8 mouse cellular contexts compared by ENCODE assay signal in the genomic region with DNA sequence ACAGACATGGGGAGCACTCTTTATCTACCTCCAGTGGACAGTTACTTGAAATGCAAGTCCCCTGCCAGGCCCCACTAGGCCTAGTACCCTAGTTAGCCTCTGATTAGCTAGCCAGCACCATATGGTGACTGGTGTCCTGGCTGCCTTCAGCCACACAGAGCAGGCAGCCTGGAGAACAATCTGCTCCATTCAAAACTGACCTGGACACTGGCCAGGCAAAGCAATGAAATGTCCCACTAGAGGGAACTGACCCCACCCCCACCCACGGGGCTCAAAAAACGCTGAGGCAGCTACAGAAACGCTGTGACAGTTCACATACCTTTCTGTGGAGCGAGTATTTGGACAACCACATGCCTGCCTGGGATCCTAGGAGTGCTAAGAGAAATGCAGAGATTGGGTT. TPM values are rescaled to one million over a fixed set of nuclear protein-coding genes. Genes with fewer than 3 reads are reported as not detected.
DNase-seq lines count a peak whose midpoint lies in the region; ATAC-seq and TF ChIP-seq lines count a peak whose summit lies in the region.

No protein-coding gene starts in this region.

- TF ChIP-seq CTCF in MEL (IDR thresholded peaks at IDR 0.05 in 2 of 3, conservative IDR thresholded peaks at IDR 0.05 in 1 of 3; ENCODE audit: control insufficient read depth in 1 of 3, insufficient read depth in 1 of 3, low read depth in 2 of 3, low read length in 3 of 3, poor library complexity in 1 of 3, severe bottlenecking in 1 of 3): no peak

- H3K9ac ChIP-seq in MEL (ENCODE audit: control insufficient read depth, low read depth, low read length, poor library complexity, severe bottlenecking): no peak overlapping the region
- peak overlapping the region; percentile 3; the same call in 1 of the 2 replicates for H3K9ac ChIP-seq in forebrain, embryonic 11.5 days (ENCODE audit: low read length)
- no peak overlapping the region; the same call in 1 of the 2 replicates for H3K9ac ChIP-seq in kidney, embryonic 14.5 days (ENCODE audit: low read depth, low read length)

- TF ChIP-seq EP300 in MEL (IDR thresholded peaks at IDR 0.05; ENCODE audit: low read depth in 1 of 2, low read length in 2 of 2): no peak

- no peaks in the 10 kb centered on the region; the same call in 1 of the 2 replicates for H3K79me2 ChIP-seq in MEL (ENCODE audit: control insufficient read depth, insufficient read depth, low read length, poor library complexity)

- H3K9me3 ChIP-seq in MEL (replicated peaks; ENCODE audit: insufficient read depth, low read length): no peaks in the 10 kb centered on the region
- H3K9me3 ChIP-seq in forebrain, embryonic 11.5 days (ENCODE audit: control insufficient read depth, low read length): no peaks in the 10 kb centered on the region
- no peaks in the 10 kb centered on the region for H3K9me3 ChIP-seq in kidney, embryonic 14.5 days (ENCODE audit: control insufficient read depth, low read length)
- H3K9me3 ChIP-seq in midbrain, embryonic 10.5 days (replicated peaks): no peaks in the 10 kb centered on the region

- peak; percentile 39 for DNase-seq in embryo, embryonic 10.5 days (ENCODE audit: low spot score)
- DNase-seq in embryo, embryonic 10 days (ENCODE audit: low spot score): no peak
- DNase-seq in MEL (ENCODE audit: low read depth, low spot score): peak; percentile 8
- DNase-seq in forebrain, embryonic 11.5 days (ENCODE audit: low spot score): no peak
- DNase-seq in midbrain, embryonic 10.5 days (ENCODE audit: low spot score): no peak
- no peak for DNase-seq in frontal cortex, postnatal 36 days (ENCODE audit: low spot score in 2 of 2)
- DNase-seq in spleen, postnatal 14 days (ENCODE audit: low spot score in 2 of 2): no peak

- peaks cover 2 to 3% of the 10 kb centered on the region in 2 experiments; a peak in 2 of 4 replicates for H3K27me3 ChIP-seq in MEL (ENCODE audit: control insufficient read depth in 1 of 2, insufficient read depth in 2 of 2, low read length in 2 of 2)
- no peaks in the 10 kb centered on the region for H3K27me3 ChIP-seq in forebrain, embryonic 11.5 days (ENCODE audit: control insufficient read depth, insufficient read depth, low read length)
- H3K27me3 ChIP-seq in kidney, embryonic 14.5 days (ENCODE audit: control insufficient read depth, insufficient read depth, low read length): no peaks in the 10 kb centered on the region
- peaks cover 26% of the 10 kb centered on the region for H3K27me3 ChIP-seq in midbrain, embryonic 10.5 days (ENCODE audit: low read depth, poor library complexity, severe bottlenecking)

- no peak for TF ChIP-seq RAD21 in MEL (IDR thresholded peaks at IDR 0.05; ENCODE audit: low read depth, low read length)

- H3K4me3 ChIP-seq in MEL (ENCODE audit: control insufficient read depth in 1 of 2, insufficient read depth in 1 of 2, low read depth in 2 of 2, low read length in 2 of 2): no peak overlapping the region
- H3K4me3 ChIP-seq in forebrain, embryonic 11.5 days (ENCODE audit: low read depth, low read length): no peak overlapping the region
- H3K4me3 ChIP-seq in kidney, embryonic 14.5 days (ENCODE audit: low read length): no peak overlapping the region
- H3K4me3 ChIP-seq in midbrain, embryonic 10.5 days: no peak overlapping the region

- H3K4me2 ChIP-seq in forebrain, embryonic 11.5 days (ENCODE audit: low read depth, low read length, severe bottlenecking): no peak overlapping the region
- no peak overlapping the region for H3K4me2 ChIP-seq in kidney, embryonic 14.5 days (replicated peaks; ENCODE audit: low read depth, low read length)

- 45% methylated on average over 4 of the region's 4 CpGs for WGBS in forebrain, embryonic 11.5 days
- WGBS in kidney, embryonic 14.5 days: 30% methylated on average over 4 of the region's 4 CpGs
- 61% methylated on average over 4 of the region's 4 CpGs for WGBS in midbrain, embryonic 10.5 days

- no peak for TF ChIP-seq POLR2A in MEL (IDR thresholded peaks at IDR 0.05; ENCODE audit: control insufficient read depth in 1 of 2, insufficient read depth in 1 of 2, low read depth in 1 of 2, low read length in 2 of 2, poor library complexity in 1 of 2)

- H3K36me3 ChIP-seq in MEL (ENCODE audit: control insufficient read depth in 1 of 2, insufficient read depth in 2 of 2, low read length in 2 of 2): no peaks in the 10 kb centered on the region
- H3K36me3 ChIP-seq in forebrain, embryonic 11.5 days (ENCODE audit: control insufficient read depth, insufficient read depth, low read length): no peaks in the 10 kb centered on the region
- no peaks in the 10 kb centered on the region for H3K36me3 ChIP-seq in kidney, embryonic 14.5 days (ENCODE audit: control insufficient read depth, insufficient read depth, low read length)
- no peaks in the 10 kb centered on the region for H3K36me3 ChIP-seq in midbrain, embryonic 10.5 days

- peaks cover 7 to 17% of the 10 kb centered on the region in 2 experiments; a peak in 3 of 4 replicates for H3K4me1 ChIP-seq in MEL (ENCODE audit: control insufficient read depth in 1 of 2, insufficient read depth in 2 of 2, low read length in 2 of 2)
- H3K4me1 ChIP-seq in forebrain, embryonic 11.5 days (replicated peaks; ENCODE audit: control insufficient read depth, insufficient read depth, low read length): peaks cover 23% of the 10 kb centered on the region
- H3K4me1 ChIP-seq in kidney, embryonic 14.5 days (ENCODE audit: control insufficient read depth, insufficient read depth, low read length): peaks cover 28% of the 10 kb centered on the region
- H3K4me1 ChIP-seq in midbrain, embryonic 10.5 days: peaks cover 41% of the 10 kb centered on the region

- no peak overlapping the region for H3K27ac ChIP-seq in MEL (ENCODE audit: control insufficient read depth, low read depth, low read length)
- peak overlapping the region; percentile 84 for H3K27ac ChIP-seq in forebrain, embryonic 11.5 days (ENCODE audit: low read depth, low read length)
- H3K27ac ChIP-seq in kidney, embryonic 14.5 days (ENCODE audit: low read depth, low read length): peak overlapping the region; percentile 48; the same call in 1 of the 2 replicates
- H3K27ac ChIP-seq in midbrain, embryonic 10.5 days (replicated peaks): peak overlapping the region; percentile 43; the same call in 1 of the 2 replicates

- ATAC-seq in forebrain, embryonic 11.5 days (replicated peaks; ENCODE audit: low FRiP score): no peak
- no peak for ATAC-seq in kidney, embryonic 14.5 days (ENCODE audit: low FRiP score, low TSS enrichment)

TF ChIP-seq in MEL, 35 proteins besides CTCF, POLR2A, EP300 and RAD21:
- TF ChIP-seq JUND (IDR thresholded peaks at IDR 0.05; ENCODE audit: low read depth, low read length) (no peak), SIN3A (IDR thresholded peaks at IDR 0.05; ENCODE audit: low read length) (no peak), POLR2AphosphoS5 (IDR thresholded peaks at IDR 0.05; ENCODE audit: borderline replicate concordance, low read depth, low read length) (no peak), SMC3 (IDR thresholded peaks at IDR 0.05; ENCODE audit: low read depth, low read length) (no peak), E2F4 (IDR thresholded peaks at IDR 0.05; ENCODE audit: borderline replicate concordance, low read depth, low read length) (no peak), TBP (IDR thresholded peaks at IDR 0.05; ENCODE audit: low read depth, low read length) (no peak), TCF12 (IDR thresholded peaks at IDR 0.05; ENCODE audit: low read depth, low read length) (no peak)

RNA-seq across cellular contexts. Expression of a gene that starts 24.0 kb away (rescaled TPM):
- not detected in 2 replicates for total RNA-seq in MEL (2012; rRNA removed)
- polyA plus RNA-seq in MEL (2012; ENCODE audit: insufficient read depth in 1 of 2, insufficient read length in 2 of 2, low read depth in 1 of 2, low replicate concordance in 2 of 2, missing spikeins in 1 of 2): under 1 TPM in 1 of 2 experiments, not detected in 1; 0.08 TPM
- polyA plus RNA-seq in forebrain, embryonic 11.5 days (2014; fragmentation: Nextera tagmentation; extraction: Ambion mirVana): 2.8 and 3.2 TPM in 2 replicates
- polyA plus RNA-seq in kidney, embryonic 14.5 days (2014; fragmentation: Nextera tagmentation; extraction: Ambion mirVana): 1.0 and 1.1 TPM in 2 replicates
- 2.0 and 2.5 TPM in 2 replicates for polyA plus RNA-seq in midbrain, embryonic 10.5 days (2016; fragmentation: Nextera tagmentation; extraction: Ambion mirVana)

Comparison
In these comparisons a context has a peak if more than half of its experiments do, and no peak if none do; other contexts are left out.
1. DNase-seq: peak in embryo, embryonic 10.5 days (single experiment) and MEL (single experiment); none in embryo, embryonic 10 days (single experiment), forebrain, embryonic 11.5 days (single experiment), midbrain, embryonic 10.5 days (single experiment), frontal cortex, postnatal 36 days (0 of 2) and spleen, postnatal 14 days (0 of 2).